Mouse (Mus musculus): Measurements from ENCODE around the gene Sobp.

Gene Sobp

DNA sequence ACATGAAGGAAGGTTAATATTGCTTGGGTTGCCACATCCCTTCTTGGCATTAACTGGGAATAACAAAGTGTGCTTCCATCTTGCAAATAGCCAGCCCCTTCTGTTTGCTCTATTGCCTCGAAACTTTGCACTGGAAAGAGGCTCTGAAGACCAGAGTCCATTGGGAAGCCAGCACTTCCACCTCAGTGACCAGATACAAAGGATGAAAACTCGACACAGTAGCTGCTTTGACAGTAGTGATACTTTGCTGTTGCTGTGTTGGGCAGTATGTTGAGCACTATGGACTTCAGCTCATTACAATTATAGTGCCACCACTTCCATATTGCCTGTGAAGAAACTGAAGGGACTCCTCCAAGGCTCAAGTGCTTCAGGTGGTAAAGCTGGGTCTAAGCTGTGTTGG is 86.9 kb downstream of the Sobp start:
- DNase-seq (ENCODE audit: low read depth, low spot score) = no peak

GRCm38 (mm10) chr10:43086888-43087287 is 87.4 kb downstream of the Sobp start:
- no peak for DNase-seq (ENCODE audit: low read depth, low spot score)

GRCm38 (mm10) chr10:43084087-43084366 is 90.3 kb downstream of the Sobp start:
- DNase-seq (ENCODE audit: low read depth, low spot score) = no peak

- no peak for DNase-seq (ENCODE audit: low read depth, low spot score)
Measured at GRCm38 (mm10) chr10:43083288-43084086, 90.8 kb downstream of the Sobp start.

DNA sequence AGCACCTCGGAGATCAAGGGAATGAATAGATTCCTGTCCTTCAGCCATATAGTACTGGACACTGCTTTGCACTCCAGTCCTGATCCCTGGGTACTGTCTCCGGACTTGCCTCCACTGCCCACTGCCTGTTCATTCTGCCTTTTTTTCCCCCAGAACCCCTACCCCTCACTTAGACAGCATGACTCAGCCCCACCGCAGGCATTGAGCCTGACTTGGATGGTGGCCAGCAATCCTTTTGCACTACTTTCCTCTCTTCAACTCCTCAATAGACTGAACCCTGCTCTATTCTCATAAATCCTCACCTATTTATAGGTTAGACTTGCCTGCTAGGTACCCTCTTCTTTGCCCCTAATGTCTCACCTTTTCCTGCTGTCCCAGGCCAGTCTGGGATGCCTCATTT is 93.0 kb downstream of the Sobp start:
- DNase-seq (ENCODE audit: low read depth, low spot score) = no peak

DNA sequence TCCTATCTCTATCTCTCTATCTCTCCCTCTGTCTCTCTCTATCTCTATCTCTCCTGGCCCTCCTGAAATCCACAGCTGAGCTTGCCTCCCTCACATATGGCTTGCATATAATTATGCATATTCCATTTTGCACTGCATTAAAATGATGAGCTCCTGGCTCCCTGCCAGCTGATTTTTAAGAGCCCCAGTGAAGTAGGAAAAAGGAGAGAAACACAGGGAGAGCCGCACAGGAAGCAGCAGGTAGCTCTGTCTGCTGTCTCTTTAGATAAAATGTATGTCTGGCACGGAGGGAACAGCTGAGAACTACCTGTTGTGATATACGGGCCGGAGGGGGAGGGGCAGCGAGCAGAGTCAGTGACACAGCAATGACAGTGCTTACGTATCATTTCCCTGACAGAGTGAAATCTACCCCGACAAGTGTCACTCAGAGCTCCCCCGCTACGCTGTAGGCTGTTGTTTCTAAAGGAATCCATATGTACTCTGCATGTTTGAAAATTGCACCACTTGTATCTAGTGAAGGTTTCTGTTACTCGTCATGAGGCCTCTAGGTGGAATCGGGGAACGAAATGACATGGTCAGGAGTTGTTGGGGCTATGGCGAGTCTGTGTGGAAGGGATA is 98.7 kb downstream of the Sobp start:
- DNase-seq (ENCODE audit: low read depth, low spot score) = no peak

DNA sequence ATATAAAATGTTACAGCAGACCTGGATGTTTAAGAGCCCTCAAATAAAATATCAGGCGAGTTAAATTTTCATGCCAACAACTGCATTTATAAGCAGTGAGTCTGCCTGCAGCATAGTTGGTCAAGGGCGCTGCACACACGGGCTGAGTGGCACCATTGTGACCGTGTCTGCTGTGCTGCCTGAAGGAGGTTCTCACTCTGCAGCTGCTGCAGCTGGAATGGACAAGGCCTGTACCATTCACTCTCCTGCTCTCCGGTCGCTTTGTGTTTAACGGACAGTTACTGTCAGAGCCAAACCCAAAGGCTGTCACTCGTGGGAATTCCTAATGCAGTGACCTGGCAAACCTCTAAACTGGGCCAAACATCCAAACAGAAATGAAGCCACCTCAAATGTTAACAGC is 101.0 kb downstream of the Sobp start:
- DNase-seq (ENCODE audit: low read depth, low spot score) = no peak

DNA sequence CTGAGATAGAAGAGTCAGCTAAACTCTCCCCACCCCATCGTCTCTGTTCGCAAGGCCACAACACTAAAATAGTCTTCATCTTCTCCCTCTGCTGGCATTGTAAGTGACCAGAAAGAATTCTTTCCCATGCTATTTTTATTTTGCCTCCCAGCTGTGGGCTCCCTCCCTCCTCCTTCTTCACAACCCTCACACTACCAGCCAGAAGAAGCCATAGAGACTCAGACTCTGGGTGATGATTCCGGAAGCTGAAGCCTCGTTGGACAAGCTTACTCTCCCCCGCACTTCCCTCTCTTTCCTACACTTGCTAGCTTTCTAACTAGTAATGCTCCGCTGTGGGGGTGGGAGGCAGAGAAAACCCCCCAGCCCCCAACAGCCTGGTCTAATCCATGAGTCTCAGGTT is 103.4 kb downstream of the Sobp start:
- no peak for DNase-seq (ENCODE audit: low read depth, low spot score)

DNA sequence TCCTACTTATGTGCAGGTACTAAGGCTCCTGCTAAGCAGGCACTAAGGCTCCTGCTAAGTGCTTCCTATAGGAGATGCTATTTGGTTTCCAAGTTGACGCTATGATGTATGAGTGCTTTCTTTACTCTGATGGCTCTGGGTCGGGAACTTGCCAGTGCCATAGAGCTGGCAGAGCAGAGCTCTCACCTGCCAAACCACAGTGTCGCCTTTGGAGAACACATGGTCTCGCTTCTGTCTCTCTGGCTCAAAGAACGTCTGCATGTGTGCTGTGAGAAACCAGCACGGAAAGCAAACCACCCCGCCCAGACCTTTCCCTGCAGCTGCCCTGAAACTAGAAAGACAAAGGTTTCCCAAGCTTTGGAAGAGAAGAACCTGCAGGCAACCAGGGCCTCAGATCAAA is 109.0 kb downstream of the Sobp start:
- DNase-seq (ENCODE audit: low read depth, low spot score) = no peak

DNA sequence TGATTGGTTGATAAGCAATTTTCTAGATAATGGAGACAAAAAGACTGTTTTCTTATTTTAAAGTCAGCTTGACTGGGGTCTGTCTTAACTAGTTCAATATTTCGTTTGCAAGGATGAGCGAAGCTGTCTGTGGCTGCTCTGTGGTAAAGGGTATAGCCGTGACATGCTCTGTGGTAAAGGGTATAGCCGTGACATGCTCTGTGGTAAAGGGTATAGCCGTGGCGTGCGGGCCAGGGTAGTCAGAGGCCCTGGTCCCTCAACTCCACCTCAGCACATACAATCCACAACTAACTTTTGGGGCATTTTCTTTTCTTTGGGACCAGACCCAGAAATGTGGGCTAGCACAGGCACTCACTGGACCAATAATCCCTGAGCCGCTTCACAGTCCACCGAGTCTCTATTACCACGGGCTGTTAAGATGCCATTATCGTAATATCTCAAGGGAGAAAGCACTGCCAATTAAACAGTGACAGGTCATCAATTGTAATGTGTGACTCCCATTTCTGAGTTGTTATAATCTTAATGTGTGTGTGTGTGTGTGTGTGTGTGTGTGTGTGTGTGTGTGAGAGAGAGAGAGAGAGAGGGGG is 112.7 kb downstream of the Sobp start:
- no peak for DNase-seq (ENCODE audit: low read depth, low spot score)

DNA sequence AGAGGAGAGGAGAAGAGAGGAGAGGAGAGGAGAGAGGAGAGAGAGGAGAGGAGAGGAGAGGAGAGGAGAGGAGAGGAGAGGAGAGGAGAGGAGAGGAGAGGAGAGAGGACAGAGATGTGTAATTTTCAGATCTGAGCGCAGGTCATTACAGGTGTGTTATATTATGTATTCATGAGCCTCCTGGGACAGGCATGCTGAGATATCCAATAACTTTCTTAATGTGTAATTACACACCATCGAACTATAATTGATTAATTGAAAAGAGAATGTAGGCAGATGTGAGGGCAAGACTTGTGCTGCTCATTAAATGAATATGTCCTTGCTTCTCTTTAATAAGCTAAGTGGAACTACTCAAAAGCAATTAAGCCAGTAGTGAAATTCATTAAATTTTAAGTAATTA is 118.9 kb downstream of the Sobp start:
- DNase-seq (ENCODE audit: low read depth, low spot score) = no peak

GRCm38 (mm10) chr10:43054776-43055175 is 119.6 kb downstream of the Sobp start:
- DNase-seq (ENCODE audit: low read depth, low spot score) = no peak

DNA sequence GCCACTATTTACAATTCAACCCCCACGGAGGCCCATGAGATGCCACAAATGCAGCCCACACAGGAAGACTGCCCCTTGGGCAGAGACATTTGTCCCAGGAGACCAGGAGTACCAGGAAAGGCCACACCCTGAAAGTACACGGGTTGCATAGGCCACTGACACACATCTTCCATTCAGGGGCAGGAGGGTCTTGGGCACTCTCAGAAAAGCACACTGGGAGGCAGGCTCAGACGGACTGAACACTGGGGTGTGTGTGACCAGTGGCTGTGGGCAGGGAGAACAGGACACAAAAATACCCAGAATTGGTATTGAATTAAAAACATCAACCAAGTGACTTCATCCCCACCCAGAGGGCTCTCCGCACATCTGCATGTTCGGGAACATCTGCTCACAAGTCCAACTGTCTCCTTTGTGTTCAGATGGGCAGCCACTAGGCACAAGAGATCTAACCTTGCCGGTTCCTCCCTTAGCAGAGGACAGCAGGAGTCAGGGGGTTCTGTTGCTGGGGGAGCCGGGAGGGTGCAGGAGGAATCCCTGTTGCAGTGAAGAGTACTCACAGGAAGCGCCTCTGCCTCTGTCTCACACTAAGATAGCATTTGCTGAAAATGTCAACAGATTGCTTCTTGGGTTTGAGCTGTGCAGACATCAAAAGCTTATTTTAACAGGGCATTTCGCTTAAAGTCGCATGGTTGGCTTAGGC is 120.3 kb downstream of the Sobp start:
- DNase-seq (ENCODE audit: low read depth, low spot score) = no peak

DNA sequence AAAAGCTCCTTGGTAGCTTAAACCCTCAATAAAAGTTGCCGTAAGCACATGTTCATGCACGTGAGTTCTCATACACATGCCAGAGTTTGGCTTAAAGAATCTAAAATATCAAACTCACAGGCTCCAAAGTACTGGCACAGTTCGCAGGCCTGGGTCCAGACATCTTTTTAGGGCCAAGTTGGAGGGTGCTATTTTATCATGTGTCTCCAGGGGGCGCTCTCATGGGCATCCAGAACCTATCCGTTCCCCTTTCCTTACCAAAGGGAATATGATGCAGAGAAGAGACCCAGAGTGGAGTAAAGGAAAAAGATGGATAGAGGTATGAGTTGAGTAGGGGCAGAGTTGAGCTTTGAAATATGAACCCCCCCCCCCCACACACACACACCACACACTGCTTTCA is 121.9 kb downstream of the Sobp start:
- no peak for DNase-seq (ENCODE audit: low read depth, low spot score)

- DNase-seq (ENCODE audit: low read depth, low spot score) = no peak
Measured at GRCm38 (mm10) chr10:43047804-43048348, 126.5 kb downstream of the Sobp start.

DNA sequence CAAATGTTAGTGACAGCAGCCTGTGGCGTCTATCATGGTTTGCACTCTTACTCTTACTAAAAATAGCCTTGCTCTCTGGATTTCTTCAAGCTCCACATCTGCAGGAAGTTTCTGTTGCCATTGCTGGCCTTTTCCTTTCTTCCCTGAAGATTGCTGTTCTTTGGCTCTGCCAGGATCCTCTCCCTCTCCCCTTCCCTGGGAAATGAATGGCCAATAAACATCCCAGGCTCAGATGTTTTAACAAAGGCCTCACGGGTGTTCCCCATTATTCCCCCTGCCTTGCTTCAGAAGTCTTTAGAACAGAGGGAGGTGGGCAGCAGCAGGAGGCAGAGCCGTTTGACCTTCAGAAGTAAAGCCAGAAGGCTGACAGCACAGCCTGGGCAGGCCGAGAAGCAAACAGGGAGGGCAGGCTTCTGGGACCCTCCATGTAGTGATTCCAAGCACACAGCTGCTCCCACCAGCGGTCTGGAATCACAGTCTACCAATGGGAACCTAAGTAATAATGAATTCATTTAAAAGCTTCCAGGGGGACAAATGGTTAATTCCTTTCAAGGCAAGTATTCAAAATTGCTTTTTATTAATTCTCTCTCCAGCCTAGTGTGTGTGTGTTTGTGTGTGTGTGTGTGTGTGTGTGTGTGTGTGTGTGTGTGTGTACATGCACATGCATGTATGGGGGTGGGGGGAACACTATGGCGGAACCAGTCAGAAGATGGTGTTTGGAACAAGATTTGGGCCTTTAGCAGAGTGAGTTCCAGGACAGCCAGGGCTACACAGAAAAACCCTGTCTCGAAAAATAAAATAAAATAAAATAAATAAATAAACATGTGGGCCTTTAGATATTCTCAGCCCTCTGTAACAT is 130.8 kb downstream of the Sobp start:
- no peak for DNase-seq (ENCODE audit: low read depth, low spot score)

GRCm38 (mm10) chr10:43042591-43043327 is 131.6 kb downstream of the Sobp start:
- DNase-seq (ENCODE audit: low read depth, low spot score) = no peak

DNA sequence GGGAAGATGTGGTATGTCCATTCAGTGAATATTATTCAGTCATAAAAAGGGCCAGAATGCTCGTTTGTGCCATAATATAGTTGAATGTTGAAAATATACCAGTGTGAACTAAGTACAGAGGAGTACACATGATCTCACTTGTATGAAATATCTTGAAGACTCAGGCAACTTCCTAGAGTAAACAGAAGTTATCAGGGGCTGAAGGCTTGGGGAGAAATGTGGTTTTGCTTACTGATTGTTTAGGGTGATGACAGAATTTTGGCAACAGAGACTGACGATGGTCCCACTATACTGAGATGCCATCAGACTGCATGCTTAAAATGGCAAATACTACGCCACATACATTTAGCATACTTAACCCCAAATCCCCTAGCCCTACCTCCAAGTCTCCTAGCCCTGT is 132.5 kb downstream of the Sobp start:
- DNase-seq (ENCODE audit: low read depth, low spot score) = no peak

GRCm38 (mm10) chr10:43037455-43037793 is 136.9 kb downstream of the Sobp start:
- DNase-seq (ENCODE audit: low read depth, low spot score) = no peak

DNA sequence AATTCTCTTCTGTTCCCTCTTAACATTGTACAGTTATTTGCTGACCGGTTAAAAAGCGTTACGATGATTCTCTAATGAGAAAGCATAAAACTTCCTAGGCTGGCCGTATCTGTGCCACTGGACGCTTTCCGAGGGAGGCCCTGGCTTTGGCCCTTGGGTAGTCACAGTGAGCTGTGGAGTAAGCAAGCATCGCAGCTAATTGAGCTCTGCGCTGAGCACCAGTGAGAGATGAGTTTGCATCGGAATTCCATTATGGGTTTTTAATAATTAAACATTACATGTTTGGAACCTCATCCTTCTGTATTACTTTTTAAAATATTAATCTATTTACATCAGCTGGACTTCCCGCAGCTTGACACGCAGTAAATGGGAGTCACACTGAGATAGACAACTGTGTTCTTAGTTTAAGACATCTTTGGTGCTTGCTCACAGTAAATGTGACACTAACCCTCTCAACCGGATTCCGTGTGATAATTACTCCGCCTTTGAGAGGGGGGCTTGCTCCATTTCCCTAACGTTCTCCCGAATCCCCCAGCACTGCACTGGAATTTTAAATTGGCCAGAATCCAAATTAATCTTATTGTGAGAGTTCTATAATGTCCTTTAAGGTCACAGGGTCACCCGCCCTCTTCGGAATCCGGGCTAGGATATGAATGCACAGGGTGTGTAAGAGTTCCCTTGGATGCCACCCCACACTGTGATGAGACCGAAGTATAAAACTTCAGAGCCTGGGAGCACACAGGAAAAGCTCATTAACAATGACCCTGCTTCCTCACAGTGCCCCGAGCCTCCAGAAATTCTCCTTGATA is 137.5 kb downstream of the Sobp start:
- no peak for DNase-seq (ENCODE audit: low read depth, low spot score)
